Mouse (Mus musculus): ENCODE measurements around the gene Ap3s2. TPM values are rescaled to one million over a fixed set of nuclear protein-coding genes. Genes with fewer than 3 reads are reported as not detected.

Gene Ap3s2
- total RNA-seq (2021): 10 to 100 TPM; 24.7 to 25.7 TPM
- long read RNA-seq, experiment 1, full-length matches to known transcripts: 21 of 28 reads
- long read RNA-seq, experiment 1, partial matches to known transcripts: 4 of 28 reads
- long read RNA-seq, experiment 1, other reads (novel, unspliced or antisense): 3 of 28 reads
- long read RNA-seq, experiment 2, full-length matches to known transcripts: 21 of 23 reads
- long read RNA-seq, experiment 2, partial matches to known transcripts: 0 of 23 reads
- long read RNA-seq, experiment 2, other reads (novel, unspliced or antisense): 2 of 23 reads

DNA sequence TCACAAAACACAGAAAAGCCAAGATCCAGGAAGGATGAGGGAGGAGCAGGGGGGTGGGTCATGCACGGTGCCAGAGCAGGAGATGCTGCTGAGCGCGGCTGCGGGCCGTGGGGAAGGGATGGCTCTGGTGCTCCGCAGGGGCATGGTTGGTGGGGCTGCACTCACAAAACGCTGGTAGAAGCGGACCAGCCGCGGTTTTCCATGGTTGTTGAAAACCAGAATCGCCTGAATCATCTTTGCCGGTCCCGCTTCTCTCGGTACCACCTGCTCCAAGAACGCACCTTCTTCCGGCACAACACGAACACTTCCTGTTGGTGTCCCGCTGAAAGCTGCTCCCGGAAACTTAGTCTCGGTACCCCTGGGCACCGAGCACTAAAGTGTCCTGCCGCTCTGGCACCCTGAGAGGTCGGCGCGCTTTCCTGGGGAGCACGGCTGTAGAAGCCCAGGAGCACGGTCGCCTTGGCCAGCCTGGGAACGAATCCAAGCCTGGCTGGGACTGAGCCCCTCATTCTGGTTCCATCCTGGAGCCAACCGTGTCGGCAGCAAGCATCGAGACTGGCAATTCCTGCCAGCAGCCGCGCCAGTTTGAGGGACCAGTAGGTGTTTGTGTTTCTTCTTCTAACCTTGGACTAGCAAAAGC is at the start of gene Ap3s2:
TSS of gene Ap3s2 (minus strand) at position 306 of the 640 bp plus-strand sequence.
- DNase-seq: peak; percentile 89 to 93

DNA sequence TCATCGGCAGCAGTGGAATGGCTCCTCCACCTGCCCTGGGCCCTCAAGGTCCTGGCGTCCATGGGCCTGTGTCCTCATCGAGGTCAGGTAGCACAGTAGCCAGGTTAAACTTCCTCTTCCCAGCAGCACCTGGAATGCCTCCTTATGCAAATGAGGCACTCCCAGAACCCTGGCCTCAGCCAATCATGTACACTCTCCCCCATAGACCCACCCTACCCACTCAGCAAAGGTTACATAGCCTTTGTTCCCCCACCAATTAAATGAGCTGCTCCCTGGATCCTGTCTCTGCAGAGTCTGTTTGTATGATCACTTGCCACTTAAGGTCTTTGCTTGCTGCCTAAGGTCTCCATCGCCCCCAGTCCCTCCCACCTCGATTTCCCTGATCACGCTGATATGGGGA is 47.9 kb upstream of the Ap3s2 start:
- DNase-seq: no peak

DNA sequence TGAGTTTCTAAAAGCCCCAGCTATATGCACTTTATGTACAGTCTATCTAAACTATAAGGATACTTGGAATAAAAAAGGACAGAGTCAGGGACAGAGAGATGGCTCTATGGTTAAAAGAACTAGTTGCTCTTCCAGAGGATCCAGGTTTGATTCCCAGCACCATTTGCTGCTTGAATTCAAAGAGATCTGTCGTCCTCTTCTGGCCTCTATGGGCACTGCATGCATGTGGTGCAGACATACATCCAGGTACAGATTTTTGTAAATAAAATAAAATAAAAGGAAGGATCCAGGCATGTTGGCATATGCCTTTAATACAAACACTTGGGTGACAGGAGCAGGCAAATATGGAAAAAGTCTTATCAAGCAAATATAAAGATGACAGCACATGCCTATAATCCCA is 41.2 kb upstream of the Ap3s2 start:
- no peak for DNase-seq

DNA sequence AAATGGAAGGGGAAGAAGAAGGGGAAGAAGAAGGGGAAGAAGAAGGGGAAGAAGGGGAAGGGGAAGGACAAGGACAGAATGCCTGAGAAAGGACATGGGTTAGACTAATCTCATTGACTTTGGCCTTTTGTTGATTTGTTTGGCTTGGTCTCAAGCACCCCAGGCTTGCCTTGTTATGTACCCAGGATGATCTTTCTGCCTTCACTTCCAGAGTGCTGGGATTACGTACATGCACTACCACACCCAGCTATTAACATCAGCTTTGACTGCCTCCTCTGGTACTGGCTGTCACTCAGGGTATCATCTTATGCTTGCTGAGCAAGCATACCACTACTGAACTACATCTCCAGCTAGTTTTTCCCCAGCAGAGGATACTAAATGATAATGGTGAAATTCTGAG is 35.7 kb upstream of the Ap3s2 start:
- no peak for DNase-seq

DNA sequence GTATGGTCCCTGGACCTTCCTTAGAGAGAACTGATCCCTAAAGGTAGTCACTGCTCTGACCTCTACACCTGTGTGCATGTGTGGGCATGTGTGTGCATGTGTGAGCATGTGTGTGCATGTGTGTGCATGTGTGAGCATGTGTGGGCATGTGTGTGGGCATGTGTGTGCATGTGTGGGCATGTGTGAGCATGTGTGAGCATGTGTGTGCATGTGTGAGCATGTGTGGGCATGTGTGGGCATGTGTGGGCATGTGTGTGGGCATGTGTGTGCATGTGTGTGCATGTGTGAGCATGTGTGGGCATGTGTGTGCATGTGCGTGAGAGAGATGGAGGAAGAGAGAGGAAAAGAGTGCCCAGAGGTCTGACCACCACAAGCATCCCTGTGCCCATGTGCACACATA is 34.4 kb upstream of the Ap3s2 start:
- DNase-seq: no peak

DNA sequence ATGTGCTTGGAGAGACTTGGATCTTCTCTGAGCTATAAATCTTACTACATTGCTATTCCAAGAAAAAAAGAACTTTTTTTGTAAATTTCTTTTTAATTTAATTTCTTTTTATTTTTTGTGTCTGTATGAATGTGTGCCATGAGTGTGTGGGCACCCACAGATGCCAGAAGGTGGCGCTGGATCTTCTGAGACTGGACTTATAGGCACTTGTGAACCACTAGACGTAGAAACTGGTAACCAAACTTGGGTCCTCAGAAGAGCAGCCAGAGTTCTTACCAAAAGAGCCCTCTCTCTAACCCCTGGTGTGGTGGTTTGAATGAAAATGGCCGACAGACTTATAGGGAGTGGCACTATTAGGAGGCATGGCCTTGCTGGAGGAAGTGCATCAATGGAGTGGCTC is 30.6 kb upstream of the Ap3s2 start:
- no peak for DNase-seq

DNA sequence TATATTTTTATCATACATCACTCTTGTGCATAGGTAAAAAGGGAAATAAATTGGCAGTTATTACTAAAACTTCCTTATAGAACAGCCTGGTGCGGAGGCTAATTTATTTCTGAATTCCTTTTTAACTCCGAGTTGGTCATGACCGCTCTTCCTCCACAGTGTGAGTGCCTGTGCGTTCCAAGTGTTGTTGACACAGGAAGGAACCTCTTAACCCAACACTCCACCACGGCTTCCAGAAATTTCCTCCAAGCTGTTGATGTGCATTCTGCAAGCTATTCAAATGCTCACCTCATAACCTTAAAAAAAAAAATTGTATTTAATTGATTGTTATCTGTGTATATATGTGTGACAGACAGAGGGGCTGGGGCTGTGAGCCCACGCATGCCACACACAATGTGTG is 29.8 kb upstream of the Ap3s2 start:
- no peak for DNase-seq

DNA sequence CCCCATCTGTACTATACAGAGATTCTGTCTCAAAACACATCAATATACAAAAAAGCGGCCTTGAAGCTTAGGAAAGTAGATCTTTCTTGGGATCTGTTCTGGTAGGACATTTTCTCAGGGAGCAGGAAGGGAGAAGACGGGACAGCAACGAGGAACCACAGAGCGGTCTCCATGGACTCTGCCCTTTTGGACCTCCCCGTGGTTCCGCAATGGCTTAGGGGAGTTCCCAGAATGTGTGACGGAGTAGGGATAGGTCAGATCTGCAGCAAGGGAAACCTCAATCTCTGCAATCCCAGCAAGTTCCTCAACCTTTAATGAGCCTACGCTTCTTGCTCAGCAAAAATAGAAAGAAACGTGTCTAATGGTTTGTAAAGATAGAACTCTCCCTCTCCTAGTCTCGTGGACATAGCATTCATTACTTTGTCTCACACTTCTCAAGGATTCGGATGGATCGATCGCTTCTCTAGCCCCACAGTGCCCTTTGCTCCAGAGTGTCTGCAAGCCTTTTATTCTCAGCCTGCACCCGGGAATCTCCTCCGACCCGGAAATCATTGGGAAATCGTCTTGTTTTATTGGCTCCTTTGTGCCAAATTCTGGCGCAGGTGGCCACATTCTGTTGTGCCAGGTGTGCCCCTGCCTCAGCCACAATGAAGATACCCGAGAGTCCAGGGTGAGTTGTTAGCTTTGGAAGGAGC is 15.2 kb upstream of the Ap3s2 start:
- peak; percentile 80 to 83 for DNase-seq

DNA sequence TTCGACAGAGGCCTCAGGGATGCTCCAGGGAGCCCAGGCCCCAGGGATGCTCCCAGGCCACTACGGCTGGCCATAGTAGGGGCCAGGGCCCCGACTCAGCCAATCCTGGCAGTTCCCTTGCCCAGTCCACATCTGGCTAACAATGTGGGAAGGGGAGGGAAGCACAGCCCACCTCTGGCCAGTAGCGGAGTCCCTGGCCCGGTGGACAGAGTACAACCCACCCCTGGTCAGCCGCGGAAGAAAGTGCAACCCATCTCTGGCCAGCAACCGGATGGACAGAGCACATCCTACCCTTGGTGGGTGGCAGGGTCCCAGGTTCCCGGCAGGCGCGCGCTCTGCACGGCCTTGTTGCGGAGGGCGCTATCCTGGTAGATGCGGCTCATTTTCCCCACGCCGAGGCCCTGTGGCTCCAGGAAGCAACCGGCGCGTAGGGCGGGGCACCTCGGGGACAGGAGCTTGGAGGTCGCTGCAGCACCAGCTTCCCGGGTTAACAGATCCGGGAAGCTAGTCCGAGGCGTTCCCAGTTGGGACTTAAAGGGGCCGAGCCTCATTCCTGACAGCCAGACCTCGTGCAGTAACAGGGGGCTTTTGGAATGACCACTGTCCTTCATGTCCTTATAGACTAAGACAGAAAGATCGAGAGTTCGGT is 14.5 kb upstream of the Ap3s2 start, which contains the start of gene Arpin:
TSS of gene Arpin (minus strand) at position 498 of the 649 bp plus-strand sequence.
- DNase-seq: peak; percentile 82 to 88

DNA sequence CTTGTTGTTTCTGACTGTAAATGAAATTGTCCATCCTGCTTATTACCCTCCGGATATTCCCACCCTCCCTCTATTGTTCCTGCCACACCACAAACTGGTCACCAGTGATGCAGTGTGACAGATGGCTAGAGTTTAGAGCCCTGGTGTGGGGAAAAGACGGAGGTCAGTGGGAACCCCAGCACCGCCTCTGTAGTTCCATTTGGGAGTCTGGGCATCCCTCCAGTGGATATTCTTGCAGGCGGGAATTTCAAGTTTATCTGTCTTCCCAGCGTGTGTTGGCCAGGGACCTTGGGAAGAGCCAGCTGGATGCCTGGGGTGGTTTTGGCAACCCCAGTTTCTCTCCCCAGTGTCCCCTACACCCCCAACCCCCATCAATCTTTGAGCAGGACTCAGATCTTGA is 14.0 kb upstream of the Ap3s2 start:
- DNase-seq: peak; percentile 45 to 56

DNA sequence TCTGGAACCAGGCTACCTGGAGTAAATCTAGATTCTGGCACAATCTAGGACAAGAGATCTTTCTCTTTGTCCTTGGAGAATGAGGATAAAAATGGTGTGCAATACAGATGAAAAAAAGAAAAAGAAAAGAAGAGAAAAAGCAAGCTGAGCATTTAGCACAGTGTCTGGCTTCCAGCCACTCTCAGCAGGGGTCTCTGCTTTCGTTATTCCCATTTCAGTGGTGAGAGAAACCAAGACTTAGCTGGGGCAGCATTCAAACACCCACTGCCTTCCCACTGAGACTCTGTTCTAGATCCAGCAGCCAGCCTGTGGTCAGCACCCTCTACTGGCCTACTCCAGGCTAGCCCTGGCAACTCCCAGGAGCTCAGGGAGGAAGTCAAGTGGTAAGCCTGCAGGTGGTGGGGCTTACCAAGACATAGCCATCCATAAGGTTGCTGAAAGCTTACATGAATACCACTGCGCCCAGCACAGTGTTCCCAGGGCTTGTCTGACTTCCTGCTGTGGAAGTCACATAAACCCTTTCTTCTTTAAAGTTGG is 8.1 kb upstream of the Ap3s2 start:
- DNase-seq: no peak

DNA sequence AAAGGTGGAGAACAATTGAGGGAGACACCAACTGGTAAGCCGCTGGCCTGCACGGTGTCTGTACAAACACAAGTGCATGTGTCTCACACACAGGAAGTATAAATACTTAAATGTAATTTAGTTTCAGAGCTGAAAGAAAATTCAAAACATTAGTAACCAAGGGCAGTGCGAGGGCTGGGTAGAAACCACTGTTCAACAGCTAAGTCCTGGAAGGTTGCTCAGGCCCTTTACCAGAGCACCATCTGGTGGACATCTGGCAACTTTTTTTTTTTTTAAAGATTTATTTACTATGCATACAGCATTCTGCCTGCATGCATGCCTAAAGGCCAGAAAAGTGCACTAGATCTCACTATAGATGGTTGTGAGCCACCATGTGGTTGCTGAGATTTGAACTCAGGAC is 5.9 kb downstream of the Ap3s2 start:
- peak; percentile 25 to 60 for DNase-seq

DNA sequence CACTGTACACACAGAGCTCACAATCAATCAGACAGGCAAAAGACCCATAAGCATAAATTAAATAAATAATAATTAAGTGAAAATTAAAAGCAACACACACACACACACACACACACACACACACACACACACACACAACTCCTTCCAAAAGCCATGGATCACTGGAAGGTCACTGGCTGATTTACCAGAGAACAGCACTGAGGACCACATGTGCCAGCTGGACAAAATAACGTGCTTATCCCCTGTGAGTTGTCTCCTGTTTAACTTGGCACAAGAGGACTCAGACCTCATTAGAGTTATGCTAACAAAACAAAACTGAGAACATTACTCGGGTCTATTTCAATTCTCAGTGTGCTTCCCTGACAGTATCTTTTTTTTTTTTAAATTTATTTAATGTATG is 13.1 kb downstream of the Ap3s2 start:
- peak; percentile 58 to 77 for DNase-seq

DNA sequence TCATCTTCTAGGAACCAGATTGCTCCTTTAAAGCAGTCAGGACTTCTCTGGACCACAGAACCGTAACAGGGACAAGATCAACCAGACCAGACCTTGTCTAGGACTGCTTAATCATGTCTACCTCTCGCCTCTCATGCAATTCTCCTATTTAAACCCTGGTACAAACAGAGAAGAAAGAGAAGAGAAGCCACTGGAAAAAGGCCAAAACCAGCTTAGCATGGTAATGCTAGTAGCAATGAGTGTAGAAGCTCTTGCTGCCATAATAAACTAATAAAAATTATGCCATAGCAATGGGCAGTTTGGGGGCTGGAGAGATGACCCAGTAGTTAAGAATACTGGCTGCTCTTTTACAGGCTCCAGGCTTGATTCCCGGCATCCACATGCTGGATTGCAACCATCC is 13.5 kb downstream of the Ap3s2 start:
- peak in 1 of 2 experiments; percentile 20 for DNase-seq

DNA sequence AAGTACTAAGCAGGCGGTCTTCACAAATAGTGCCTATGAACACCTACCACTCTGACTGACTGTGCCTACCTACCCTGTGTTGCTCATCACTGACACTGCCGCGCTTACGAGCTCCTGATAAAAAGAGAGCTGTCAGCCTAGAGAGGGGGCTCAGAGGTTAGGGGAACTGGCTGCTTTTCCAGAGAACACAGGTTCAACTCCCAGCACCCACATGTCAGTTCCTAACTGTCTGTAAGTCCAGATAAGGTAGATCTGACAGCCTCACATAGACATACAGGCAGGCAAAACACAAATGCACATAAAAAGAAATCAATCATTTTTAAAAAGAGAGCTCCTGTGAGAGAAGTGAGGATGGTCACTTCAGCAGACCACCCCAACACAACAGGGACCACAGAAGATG is 15.3 kb downstream of the Ap3s2 start:
- DNase-seq: no peak

DNA sequence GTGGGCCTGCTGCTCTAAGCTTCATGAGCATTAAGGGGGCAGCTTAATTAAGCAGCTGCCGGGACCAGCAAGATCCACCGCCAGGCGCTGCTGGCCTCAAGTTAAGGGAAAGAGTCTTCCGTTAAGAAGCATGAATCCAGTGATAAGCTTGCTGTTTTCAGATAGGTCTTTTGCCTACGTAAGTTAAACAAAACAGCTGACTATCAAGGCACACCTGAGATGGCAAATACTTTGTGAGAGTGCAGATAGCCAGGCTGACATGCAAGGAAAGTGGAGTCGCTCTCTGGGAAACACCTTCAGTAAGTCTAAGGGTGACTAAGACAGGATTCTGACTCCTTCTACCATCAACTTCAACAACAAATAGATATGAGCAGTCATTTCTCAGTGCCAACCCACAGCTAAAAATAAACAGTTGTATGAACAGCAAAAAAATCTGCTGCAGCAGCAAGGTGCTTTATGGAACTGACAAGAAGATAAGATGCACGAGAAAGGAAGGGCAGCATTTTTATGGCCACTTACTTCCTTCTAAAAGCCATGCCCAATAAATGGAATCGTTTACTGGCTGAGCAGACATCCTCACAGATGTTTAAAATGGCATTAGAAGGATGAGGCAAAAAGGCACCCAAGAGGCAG is 17.2 kb downstream of the Ap3s2 start:
- no peak for DNase-seq

DNA sequence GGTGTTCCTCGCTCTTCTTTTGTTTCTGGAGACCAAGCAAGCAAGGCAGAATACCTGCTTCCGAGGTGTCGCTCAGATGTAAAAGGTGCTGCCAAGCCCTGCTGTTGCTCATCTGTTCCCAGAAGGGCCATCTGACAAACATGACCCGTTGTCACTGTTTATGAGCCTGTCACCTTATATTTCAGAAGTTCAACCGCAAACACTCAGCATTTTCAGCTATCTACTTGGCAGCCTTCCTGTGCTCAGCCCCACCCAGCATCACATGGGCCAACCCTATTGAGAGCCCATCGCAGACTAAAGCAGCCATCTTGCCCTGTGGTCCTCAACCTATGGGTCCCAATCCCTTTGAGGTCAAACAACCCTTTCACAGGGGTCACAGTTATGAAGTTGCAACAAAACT is 19.7 kb downstream of the Ap3s2 start:
- no peak for DNase-seq

DNA sequence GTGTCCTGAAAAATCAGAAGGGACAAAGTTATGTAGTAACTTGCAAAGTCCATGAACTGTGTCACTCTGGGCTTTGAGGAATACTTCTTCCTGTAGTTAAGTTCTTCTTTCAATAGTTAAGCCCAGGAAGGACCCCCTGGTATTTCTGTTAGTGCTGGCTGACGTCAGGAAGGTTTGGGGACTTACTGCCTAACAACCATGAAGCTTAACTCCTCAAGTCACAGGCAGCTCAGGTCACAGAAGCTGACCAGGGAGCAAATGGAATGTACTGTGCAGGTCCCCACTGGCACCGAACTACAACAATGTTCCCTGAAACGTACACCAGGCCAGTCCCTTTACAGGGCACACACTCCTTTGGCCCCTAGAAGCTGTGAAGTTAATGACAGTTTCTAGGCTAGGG is 25.2 kb downstream of the Ap3s2 start:
- no peak for DNase-seq

DNA sequence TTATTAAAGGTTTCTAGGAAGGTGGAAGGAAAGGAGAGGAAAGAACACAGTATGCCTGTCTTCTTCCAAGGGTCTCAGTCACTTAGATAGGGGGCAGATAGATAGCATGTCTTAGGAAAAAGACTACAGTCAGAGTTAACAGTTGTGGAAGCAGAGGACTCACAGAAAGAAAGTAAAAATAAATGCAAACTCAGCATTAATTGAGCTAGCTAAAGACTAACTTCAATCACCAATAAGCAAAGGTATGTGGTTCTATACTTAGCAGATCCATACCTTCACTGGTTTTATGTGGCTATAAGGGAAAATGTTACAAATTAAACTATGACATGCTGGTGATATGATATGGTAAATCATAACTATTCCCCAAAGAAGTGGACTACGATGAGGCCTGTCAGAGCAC is 25.7 kb downstream of the Ap3s2 start:
- DNase-seq: no peak

DNA sequence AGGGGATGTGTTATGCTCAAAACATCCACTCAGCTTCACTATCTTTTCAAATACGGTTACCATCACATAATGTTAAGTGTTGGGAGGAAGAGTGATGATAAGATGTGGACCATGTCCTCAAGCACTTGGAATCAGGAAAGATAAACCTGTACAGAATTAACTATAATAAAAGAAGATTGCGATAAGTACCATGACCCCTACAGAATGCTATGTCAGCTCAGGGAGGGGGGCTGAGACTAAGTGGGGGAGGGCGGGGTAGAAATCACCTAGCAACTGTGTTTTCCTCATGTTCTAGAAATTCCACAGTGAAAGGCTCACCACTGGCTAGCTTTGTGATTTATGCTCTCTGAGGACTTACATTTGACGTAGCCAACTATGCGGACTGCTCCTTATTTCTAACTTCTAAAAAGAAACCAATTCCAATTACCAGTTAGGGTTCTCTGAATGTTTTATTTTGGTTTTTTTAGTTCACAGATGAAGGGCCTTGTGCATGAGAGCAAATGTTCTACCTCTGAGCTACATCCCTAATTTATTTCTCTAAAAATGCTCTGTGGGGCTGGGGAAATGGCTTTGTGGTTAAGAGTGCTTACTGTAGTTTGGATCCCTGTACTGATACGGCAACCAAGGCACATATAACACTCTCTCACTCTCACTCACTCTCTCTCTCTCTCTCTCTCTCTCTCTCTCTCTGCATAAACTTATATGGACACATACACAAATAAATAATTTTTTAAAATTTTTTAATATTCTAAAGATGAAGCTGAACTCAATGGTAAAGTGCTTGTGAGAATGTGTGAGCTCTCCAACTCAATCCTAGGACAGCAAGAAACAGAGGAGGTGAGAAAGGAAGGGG is 27.6 kb downstream of the Ap3s2 start:
- peak in 1 of 2 experiments; percentile 25 for DNase-seq
